Mouse (Mus musculus) liver, embryonic 16.5 days (tissue): ENCODE results near the gene Mlxipl. TPM values are rescaled to one million over a fixed set of nuclear protein-coding genes. Genes with fewer than 3 reads are reported as not detected.
A peak's percentile ranks its signal among the peaks of the same experiment; 100 is the strongest.

Experiments used
- ATAC-seq: fragments of 200-750 bp; cut with Nextera tagmentation; 2 replicates; pipeline ENCODE4 v1.8.0; 2017; ENCODE audit warnings: low read depth, mild to moderate bottlenecking, moderate number of reproducible peaks, moderate library complexity
- H3K27ac ChIP-seq: fragments of 300-500 bp; sonication (generic); 2 replicates; pipeline ENCODE4 v1.5.1; 2014; ENCODE audit warnings: mild to moderate bottlenecking, low read length
- H3K27me3 ChIP-seq: fragments of 300-500 bp; sonication (generic); 2 replicates; pipeline ENCODE4 v1.6.1; 2014; ENCODE audit warnings: low read depth, low read length, mixed read lengths; ENCODE audit not compliant: control insufficient read depth, insufficient read depth
- H3K36me3 ChIP-seq: fragments of 300-500 bp; sonication (generic); 2 replicates; pipeline ENCODE4 v1.6.1; 2014; ENCODE audit warnings: mild to moderate bottlenecking; ENCODE audit not compliant: control insufficient read depth, insufficient read depth
- H3K4me1 ChIP-seq: fragments of 300-500 bp; sonication (generic); 2 replicates; pipeline ENCODE4 v1.6.1; 2014; ENCODE audit warnings: low read depth, low read length, mixed read lengths; ENCODE audit not compliant: control insufficient read depth
- H3K4me2 ChIP-seq: fragments of 300-500 bp; sonication (generic); 2 replicates; pipeline ENCODE4 v1.6.1; 2014; ENCODE audit warnings: low read depth, low read length, mixed read lengths
- H3K4me3 ChIP-seq: fragments of 300-500 bp; sonication (generic); 2 replicates; pipeline ENCODE4 v1.5.1; 2014; ENCODE audit warnings: low read depth, mild to moderate bottlenecking, low read length
- H3K9ac ChIP-seq: fragments of 300-500 bp; sonication (generic); 2 replicates; pipeline ENCODE4 v1.6.1; 2014; ENCODE audit warnings: low read depth, low read length
- H3K9me3 ChIP-seq: fragments of 300-500 bp; sonication (generic); replicated peaks from 2 replicates; pipeline ENCODE4 v1.6.1; 2016; ENCODE audit warnings: low read length; ENCODE audit not compliant: control insufficient read depth
- WGBS: fragments of 180-500 bp; shearing (Covaris S2); extraction: QIAGEN DNeasy Blood & Tissue Kit; methylation state at CpG from one replicate; pipeline ENCODE4 v1.1.7; 2014; ENCODE audit not compliant: insufficient replicate concordance; 5-methylcytosine and 5-hydroxymethylcytosine counted together
- polyA plus RNA-seq: library from polyadenylated mRNA; unstranded; fragments of >200 nt; fragmentation: Nextera tagmentation; extraction: Ambion mirVana; gene quantifications from 2 replicates; pipeline ENCODE4 v1.2.1, GENCODE M21; 2015

Gene Mlxipl
- polyA plus RNA-seq, 1 experiment from 2014 or later: 14.1 TPM

GRCm38 (mm10) chr5:135106758-135107256 is 17.1 kb downstream of the Mlxipl start:
- H3K36me3 ChIP-seq: no peaks in the 10 kb centered on the region
- ATAC-seq: peak; percentile 62
- H3K27me3 ChIP-seq: peaks cover 35% of the 10 kb centered on the region
- H3K9ac ChIP-seq: peak overlapping the region; percentile 58
- no peaks in the 10 kb centered on the region for H3K9me3 ChIP-seq
- 1% methylated on average over 47 of the region's 48 CpGs for WGBS
- H3K4me2 ChIP-seq: peak overlapping the region; percentile 60
- peaks cover 5% of the 10 kb centered on the region; the same call in 1 of the 2 replicates for H3K4me1 ChIP-seq
- peak overlapping the region; percentile 60 for H3K4me3 ChIP-seq
- peak overlapping the region; percentile 29; the same call in 1 of the 2 replicates for H3K27ac ChIP-seq

GRCm38 (mm10) chr5:135107521-135108501 is 18.1 kb downstream of the Mlxipl start:
- Histone ChIP-seq H3K4me2 (peak overlapping the region; percentile 60), H3K4me3 (peak overlapping the region; percentile 60), H3K4me1 (peaks cover 5% of the 10 kb centered on the region; the same call in 1 of the 2 replicates), H3K9me3 (no peaks in the 10 kb centered on the region), H3K9ac (peak overlapping the region; percentile 58; the same call in 1 of the 2 replicates), H3K36me3 (no peaks in the 10 kb centered on the region), H3K27ac (peak overlapping the region; percentile 60), H3K27me3 (peaks cover 35% of the 10 kb centered on the region)
- peak; percentile 82 for ATAC-seq
- 7% methylated on average over 39 of the region's 40 CpGs for WGBS

- no peak overlapping the region for H3K27ac ChIP-seq
- no peaks in the 10 kb centered on the region for H3K9me3 ChIP-seq
- WGBS: 37% methylated on average over 6 of the region's 6 CpGs
- H3K9ac ChIP-seq: no peak overlapping the region
- peaks cover 30% of the 10 kb centered on the region for H3K27me3 ChIP-seq
- peaks cover 5% of the 10 kb centered on the region; the same call in 1 of the 2 replicates for H3K4me1 ChIP-seq
- H3K36me3 ChIP-seq: no peaks in the 10 kb centered on the region
- H3K4me3 ChIP-seq: no peak overlapping the region
- H3K4me2 ChIP-seq: peak overlapping the region; percentile 31
- no peak for ATAC-seq
These were observed 19.3 kb downstream of the Mlxipl start for GRCm38 (mm10) chr5:135109017-135109416.

GRCm38 (mm10) chr5:135109426-135109825 is 19.7 kb downstream of the Mlxipl start:
- Histone ChIP-seq H3K9ac (no peak overlapping the region), H3K27me3 (peaks cover 30% of the 10 kb centered on the region)
- no peak for ATAC-seq

GRCm38 (mm10) chr5:135109976-135110375 is 20.3 kb downstream of the Mlxipl start:
- Histone ChIP-seq H3K4me2 (no peak overlapping the region), H3K4me1 (peaks cover 5% of the 10 kb centered on the region; the same call in 1 of the 2 replicates), H3K9me3 (no peaks in the 10 kb centered on the region), H3K4me3 (no peak overlapping the region), H3K9ac (no peak overlapping the region), H3K36me3 (no peaks in the 10 kb centered on the region), H3K27me3 (peaks cover 30% of the 10 kb centered on the region), H3K27ac (no peak overlapping the region)
- ATAC-seq: no peak
- 37% methylated on average over 6 of the region's 6 CpGs for WGBS

More at GRCm38 (mm10) chr5:135109426-135109825, 19.7 kb downstream of the Mlxipl start:
- H3K4me2 ChIP-seq: no peak overlapping the region
- H3K4me3 ChIP-seq: no peak overlapping the region
- H3K4me1 ChIP-seq: peaks cover 5% of the 10 kb centered on the region; the same call in 1 of the 2 replicates
- H3K36me3 ChIP-seq: no peaks in the 10 kb centered on the region
- H3K27ac ChIP-seq: no peak overlapping the region
- H3K9me3 ChIP-seq: no peaks in the 10 kb centered on the region
- WGBS: 71% methylated on average over 3 of the region's 3 CpGs

- no peak overlapping the region for H3K27ac ChIP-seq
- H3K27me3 ChIP-seq: peaks cover 1% of the 10 kb centered on the region
- H3K9me3 ChIP-seq: no peaks in the 10 kb centered on the region
- H3K4me2 ChIP-seq: no peak overlapping the region
- H3K4me3 ChIP-seq: no peak overlapping the region
- 77% methylated on average over 12 of the region's 12 CpGs for WGBS
- ATAC-seq: no peak
- H3K4me1 ChIP-seq: peaks cover 3% of the 10 kb centered on the region
- no peak overlapping the region for H3K9ac ChIP-seq
- no peaks in the 10 kb centered on the region for H3K36me3 ChIP-seq
These were observed 24.1 kb downstream of the Mlxipl start for GRCm38 (mm10) chr5:135113782-135114181.

GRCm38 (mm10) chr5:135115241-135115640 is 25.6 kb downstream of the Mlxipl start:
- no peak overlapping the region for H3K9ac ChIP-seq
- H3K27me3 ChIP-seq: no peaks in the 10 kb centered on the region
- H3K4me2 ChIP-seq: no peak overlapping the region
- H3K4me1 ChIP-seq: peaks cover 6% of the 10 kb centered on the region
- H3K9me3 ChIP-seq: no peaks in the 10 kb centered on the region
- no peaks in the 10 kb centered on the region for H3K36me3 ChIP-seq
- no peak overlapping the region for H3K27ac ChIP-seq
- no peak overlapping the region for H3K4me3 ChIP-seq
- 51% methylated on average over 8 of the region's 8 CpGs for WGBS
- ATAC-seq: peak; percentile 73

GRCm38 (mm10) chr5:135118589-135119081 is 28.9 kb downstream of the Mlxipl start:
- Histone ChIP-seq H3K4me1 (peaks cover 6% of the 10 kb centered on the region), H3K9ac (no peak overlapping the region), H3K4me3 (no peak overlapping the region), H3K36me3 (no peaks in the 10 kb centered on the region), H3K27me3 (peaks cover 8% of the 10 kb centered on the region), H3K27ac (no peak overlapping the region), H3K9me3 (no peaks in the 10 kb centered on the region), H3K4me2 (no peak overlapping the region)
- ATAC-seq: peak; percentile 74
- WGBS: 9% methylated on average over 6 of the region's 6 CpGs
